Mouse (Mus musculus): ENCODE results near the gene H2-Q4. TPM values are rescaled to one million over a fixed set of nuclear protein-coding genes. Genes with fewer than 3 reads are reported as not detected.
A peak's percentile ranks its signal among the peaks of the same experiment; 100 is the strongest.
"Not testable (repeated sequence)": the region's sequence is repeated elsewhere in the genome, so short reads cannot be mapped to it uniquely, and the experiment has no call there.

The H2-Q4 gene
- total RNA-seq (2014; fragmentation: Nextera tagmentation) (not detected in 2 replicates), total RNA-seq (2017) (0.05 and 0.17 TPM in 2 replicates), polyA plus RNA-seq (2012) (0.04 TPM in 1 of 2 replicates, not detected in the other)

DNA sequence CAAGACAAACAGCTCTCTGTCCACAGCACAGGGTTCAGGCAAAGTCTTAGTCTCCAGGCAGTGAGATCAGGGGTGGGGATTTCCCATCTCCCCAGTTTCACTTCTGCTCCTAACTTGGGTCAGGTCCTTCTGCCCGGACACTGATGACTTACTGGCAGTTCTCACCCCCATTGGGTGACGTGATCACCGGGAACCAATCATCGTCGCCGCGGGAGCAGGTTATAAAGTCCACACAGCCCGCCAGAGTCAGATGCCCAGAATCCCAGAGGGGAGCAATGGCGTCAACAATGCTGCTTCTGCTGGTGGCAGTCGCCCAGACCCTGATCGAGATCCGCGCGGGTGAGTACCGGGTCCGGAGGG, at the start of gene H2-Q4:
Gene H2-Q4 (plus strand): TSS at position 249 of the 360 bp plus-strand sequence.
- 0 out of 2 replicates have a peak, but pooled peaks cover 7% of the 10 kb centered on the region for H3K4me1 ChIP-seq (ENCODE audit: insufficient read depth, low read depth, low read length)
- H3K27me3 ChIP-seq (ENCODE audit: insufficient read depth, low read length) = peaks cover 3% of the 10 kb centered on the region; the same call in 1 of the 2 replicates
- ATAC-seq (ENCODE audit: extremely low read depth, insufficient number of reproducible peaks, low FRiP score, poor library complexity, severe bottlenecking) (no peak), DNase-seq (ENCODE audit: low spot score) (no peak)
- TF ChIP-seq POLR2AphosphoS5 (IDR thresholded peaks at IDR 0.05; ENCODE audit: insufficient replicate concordance, low read depth, low read length) = no peak
- no peak for TF ChIP-seq GATA2 (IDR thresholded peaks at IDR 0.05; ENCODE audit: borderline replicate concordance, low read depth, low read length)
- TF ChIP-seq TAL1 (conservative IDR thresholded peaks at IDR 0.05; ENCODE audit: low read depth, low read length) = no peak
- no peak for TF ChIP-seq CTCF (IDR thresholded peaks at IDR 0.05; ENCODE audit: low read depth, low read length)
- TF ChIP-seq GATA1 (IDR thresholded peaks at IDR 0.05; ENCODE audit: borderline replicate concordance, low read length) = no peak
- peak within 1 kb of the TSS; percentile 42; the same call in 1 of the 2 replicates for H3K4me3 ChIP-seq (ENCODE audit: low read depth, low read length)
- H3K36me3 ChIP-seq (replicated peaks) = no peaks in the 10 kb centered on the region
- peaks cover 6% of the 10 kb centered on the region; the same call in 1 of the 2 replicates for H3K9me3 ChIP-seq (replicated peaks)

DNA sequence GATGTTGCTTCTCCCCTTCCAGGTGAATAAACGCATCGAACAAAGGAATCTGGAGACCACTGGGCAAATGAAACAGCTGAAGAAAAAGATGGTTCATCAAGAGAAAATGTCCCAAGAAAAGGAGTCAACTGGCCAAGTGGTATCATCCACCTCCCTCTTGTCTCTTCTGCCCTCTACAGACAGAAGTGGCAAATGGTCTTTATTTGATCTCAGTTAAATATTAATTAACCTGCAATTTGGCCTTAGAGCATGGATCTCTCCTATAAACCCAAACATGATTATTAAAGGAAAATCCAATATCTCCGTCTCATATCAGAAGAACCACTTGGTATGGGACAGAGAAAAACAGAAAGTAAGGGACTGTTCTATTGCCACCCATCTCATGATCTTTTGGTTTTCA, 49.7 kb upstream of the H2-Q4 start:
- not testable (repeated sequence) for H3K4me1 ChIP-seq (ENCODE audit: insufficient read depth, low read depth, low read length); DNase-seq (ENCODE audit: low spot score); H3K9me3 ChIP-seq (replicated peaks); H3K4me3 ChIP-seq (ENCODE audit: low read depth, low read length); H3K36me3 ChIP-seq (replicated peaks); ATAC-seq (ENCODE audit: extremely low read depth, insufficient number of reproducible peaks, low FRiP score, poor library complexity, severe bottlenecking); H3K27me3 ChIP-seq (ENCODE audit: insufficient read depth, low read length)

DNA sequence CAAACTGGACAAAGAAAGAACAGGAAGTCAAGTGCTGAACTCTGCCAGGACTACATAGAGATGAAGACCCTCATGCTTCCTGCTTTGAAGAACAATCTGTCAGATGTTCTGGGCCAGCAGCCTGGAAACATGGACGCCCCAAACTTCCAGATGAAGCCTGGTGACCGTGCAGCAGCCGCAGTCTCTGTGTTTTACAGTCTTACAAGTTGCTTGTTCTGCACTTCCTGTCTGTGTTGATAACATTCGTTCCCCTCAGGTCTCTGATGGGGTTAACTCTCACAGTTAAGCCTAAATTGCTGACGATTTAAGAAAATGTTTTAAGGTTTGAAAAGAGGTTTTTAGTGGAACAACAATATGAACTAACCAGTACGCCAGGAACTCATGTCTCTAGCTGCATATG, 47.9 kb upstream of the H2-Q4 start:
- not testable (repeated sequence) for H3K4me3 ChIP-seq (ENCODE audit: low read depth, low read length); H3K36me3 ChIP-seq (replicated peaks); DNase-seq (ENCODE audit: low spot score); ATAC-seq (ENCODE audit: extremely low read depth, insufficient number of reproducible peaks, low FRiP score, poor library complexity, severe bottlenecking); H3K9me3 ChIP-seq (replicated peaks); H3K27me3 ChIP-seq (ENCODE audit: insufficient read depth, low read length); H3K4me1 ChIP-seq (ENCODE audit: insufficient read depth, low read depth, low read length)

DNA sequence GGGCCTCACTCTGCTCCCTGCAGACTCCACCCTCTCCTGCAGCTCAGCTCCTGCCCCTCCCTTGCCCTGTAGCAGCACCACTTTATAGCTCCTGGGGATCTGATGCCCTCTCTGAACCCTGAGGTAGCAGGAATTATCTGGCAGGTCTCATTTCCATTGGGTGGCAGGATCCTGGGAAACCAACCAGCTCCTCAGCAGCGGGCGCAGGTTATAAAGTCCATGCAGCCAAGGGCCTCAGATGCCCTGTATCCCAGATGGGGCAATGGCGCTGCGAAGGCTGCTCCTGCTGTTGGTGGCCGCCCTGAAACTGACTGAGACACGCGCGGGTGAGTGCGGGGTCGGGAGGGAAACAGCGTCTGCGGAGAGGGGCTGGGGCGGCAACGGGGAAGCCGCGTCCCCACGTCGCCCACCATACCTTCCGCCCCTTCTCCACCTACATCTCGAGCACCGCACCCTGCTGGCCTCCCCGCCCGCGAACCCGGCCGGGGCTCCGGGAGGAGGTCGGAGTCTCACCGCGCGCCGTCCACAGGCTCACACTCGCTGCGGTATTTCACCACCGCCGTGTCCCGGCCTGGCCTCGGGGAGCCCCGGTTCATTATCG, 37.2 kb upstream of the H2-Q4 start, which contains the start of gene H2-Q2:
Gene H2-Q2 (plus strand): TSS at position 172 of the 601 bp plus-strand sequence.
- no peaks in the 10 kb centered on the region for H3K36me3 ChIP-seq (replicated peaks)
- no peak for ATAC-seq (ENCODE audit: extremely low read depth, insufficient number of reproducible peaks, low FRiP score, poor library complexity, severe bottlenecking)
- no peak within 1 kb of the TSS; the same call in 1 of the 2 replicates for H3K4me3 ChIP-seq (ENCODE audit: low read depth, low read length)

DNA sequence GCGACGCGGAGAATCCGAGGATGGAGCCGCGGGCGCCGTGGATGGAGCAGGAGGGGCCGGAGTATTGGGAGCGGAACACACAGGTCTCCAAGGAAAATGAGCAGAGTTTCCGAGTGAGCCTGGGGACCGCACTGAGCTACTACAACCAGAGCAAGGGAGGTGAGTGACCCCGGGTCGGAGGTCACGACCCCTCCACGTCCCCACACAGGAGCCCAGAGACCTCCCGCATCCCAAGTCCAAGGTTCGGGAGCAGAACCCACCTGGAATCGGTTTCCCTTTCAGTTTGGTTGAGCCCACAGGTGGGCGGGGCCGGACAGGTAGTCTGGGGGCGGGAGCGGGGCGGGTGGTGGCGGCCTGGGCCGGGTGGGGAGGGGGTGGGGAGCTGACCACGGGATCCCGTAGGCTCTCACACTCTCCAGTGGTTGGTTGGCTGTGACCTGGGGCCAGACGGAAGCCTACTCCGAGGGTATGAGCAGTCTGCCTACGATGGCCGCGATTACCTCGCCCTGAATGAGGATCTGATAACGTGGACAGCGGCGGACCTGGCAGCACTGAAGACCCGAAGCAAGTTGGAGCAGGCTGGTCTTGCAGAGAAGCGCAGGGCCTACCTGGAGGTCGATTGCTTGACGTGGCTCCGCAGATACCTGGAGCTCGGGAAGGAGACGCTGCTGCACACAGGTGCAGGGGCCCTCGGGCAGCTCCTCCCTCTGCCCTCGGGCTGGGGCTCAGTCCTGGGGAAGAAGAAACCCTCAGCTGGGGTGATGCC, 36.5 kb upstream of the H2-Q4 start:
- Histone ChIP-seq H3K4me1 (ENCODE audit: insufficient read depth, low read depth, low read length) (no peaks in the 10 kb centered on the region), H3K9me3 (replicated peaks) (no peaks in the 10 kb centered on the region), H3K4me3 (ENCODE audit: low read depth, low read length) (no peak overlapping the region), H3K27me3 (ENCODE audit: insufficient read depth, low read length) (peaks cover 19% of the 10 kb centered on the region), H3K36me3 (replicated peaks) (no peaks in the 10 kb centered on the region)
- TF ChIP-seq POLR2AphosphoS5 (IDR thresholded peaks at IDR 0.05; ENCODE audit: insufficient replicate concordance, low read depth, low read length) (no peak), GATA2 (IDR thresholded peaks at IDR 0.05; ENCODE audit: borderline replicate concordance, low read depth, low read length) (no peak), TAL1 (conservative IDR thresholded peaks at IDR 0.05; ENCODE audit: low read depth, low read length) (no peak), CTCF (IDR thresholded peaks at IDR 0.05; ENCODE audit: low read depth, low read length) (no peak), GATA1 (IDR thresholded peaks at IDR 0.05; ENCODE audit: borderline replicate concordance, low read length) (no peak)
- DNase-seq (ENCODE audit: low spot score) = no peak
- no peak for ATAC-seq (ENCODE audit: extremely low read depth, insufficient number of reproducible peaks, low FRiP score, poor library complexity, severe bottlenecking)

More for the DNA sequence above, 37.2 kb upstream of the H2-Q4 start, which contains the start of gene H2-Q2:
- no peak for TF ChIP-seq GATA1 (IDR thresholded peaks at IDR 0.05; ENCODE audit: borderline replicate concordance, low read length)
- TF ChIP-seq CTCF (IDR thresholded peaks at IDR 0.05; ENCODE audit: low read depth, low read length) = no peak
- no peak for TF ChIP-seq TAL1 (conservative IDR thresholded peaks at IDR 0.05; ENCODE audit: low read depth, low read length)
- no peak for TF ChIP-seq GATA2 (IDR thresholded peaks at IDR 0.05; ENCODE audit: borderline replicate concordance, low read depth, low read length)
- no peak for TF ChIP-seq POLR2AphosphoS5 (IDR thresholded peaks at IDR 0.05; ENCODE audit: insufficient replicate concordance, low read depth, low read length)
- no peaks in the 10 kb centered on the region for H3K4me1 ChIP-seq (ENCODE audit: insufficient read depth, low read depth, low read length)
- no peak for DNase-seq (ENCODE audit: low spot score)
- H3K27me3 ChIP-seq (ENCODE audit: insufficient read depth, low read length) = peaks cover 19% of the 10 kb centered on the region
- H3K9me3 ChIP-seq (replicated peaks) = no peaks in the 10 kb centered on the region

DNA sequence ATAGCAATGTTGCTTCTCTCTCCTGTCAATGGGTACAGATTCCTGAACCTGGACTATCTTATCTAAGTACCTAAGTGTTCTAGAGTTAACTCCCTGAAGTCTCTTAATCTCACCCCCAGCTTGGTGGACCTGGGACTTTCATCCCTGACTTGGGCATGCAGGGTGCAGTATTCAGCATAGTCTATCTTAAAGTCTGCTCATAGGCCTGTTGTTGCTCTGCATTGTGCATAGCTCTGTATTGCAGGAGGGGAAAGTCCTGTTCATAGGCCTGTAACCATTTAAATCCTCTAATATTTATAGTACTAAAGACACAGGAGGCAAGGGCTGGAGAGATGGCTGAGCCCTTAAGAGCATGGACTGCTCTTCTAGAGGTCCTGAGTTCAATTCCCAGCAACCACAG, 31.8 kb upstream of the H2-Q4 start:
- H3K4me3 ChIP-seq (ENCODE audit: low read depth, low read length); DNase-seq (ENCODE audit: low spot score); ATAC-seq (ENCODE audit: extremely low read depth, insufficient number of reproducible peaks, low FRiP score, poor library complexity, severe bottlenecking); H3K4me1 ChIP-seq (ENCODE audit: insufficient read depth, low read depth, low read length); H3K9me3 ChIP-seq (replicated peaks); H3K36me3 ChIP-seq (replicated peaks); H3K27me3 ChIP-seq (ENCODE audit: insufficient read depth, low read length): not testable (repeated sequence)

DNA sequence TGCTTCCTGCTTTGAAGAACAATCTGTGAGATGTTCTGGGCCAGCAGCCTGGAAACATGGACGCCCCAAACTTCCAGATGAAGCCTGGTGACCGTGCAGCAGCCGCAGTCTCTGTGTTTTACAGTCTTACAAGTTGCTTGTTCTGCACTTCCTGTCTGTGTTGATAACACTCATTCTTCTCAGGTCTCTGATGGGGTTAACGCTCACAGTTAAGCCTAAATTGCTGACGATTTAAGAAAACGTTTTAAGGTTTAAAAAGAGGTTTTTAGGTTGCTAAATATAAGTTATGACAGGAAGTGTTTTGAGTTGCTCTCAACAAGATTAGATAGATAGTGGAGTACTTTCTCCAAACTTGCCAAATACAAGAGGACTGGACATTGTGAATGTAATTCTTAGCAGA, 26.1 kb upstream of the H2-Q4 start:
- not testable (repeated sequence) for DNase-seq (ENCODE audit: low spot score); H3K9me3 ChIP-seq (replicated peaks); H3K27me3 ChIP-seq (ENCODE audit: insufficient read depth, low read length); H3K4me1 ChIP-seq (ENCODE audit: insufficient read depth, low read depth, low read length); H3K36me3 ChIP-seq (replicated peaks); H3K4me3 ChIP-seq (ENCODE audit: low read depth, low read length); ATAC-seq (ENCODE audit: extremely low read depth, insufficient number of reproducible peaks, low FRiP score, poor library complexity, severe bottlenecking)

Measured in G1E (cell line).